Mouse (Mus musculus) olfactory bulb, adult 2 months (tissue): ENCODE data around the gene Sh3pxd2a.

Experiments used
- CTCF ChIP-seq: fragments of 200-500 bp; IDR thresholded peaks from 2 replicates; pipeline ENCODE4 v1.5.1; 2012; ENCODE audit warnings: low read depth, mild to moderate bottlenecking, low read length, moderate library complexity; ENCODE audit not compliant: insufficient read depth
- POLR2A ChIP-seq: fragments of 200-500 bp; IDR thresholded peaks from 2 replicates; pipeline ENCODE4 v1.6.1; 2012; ENCODE audit warnings: mild to moderate bottlenecking, low read depth, low read length, moderate library complexity; ENCODE audit not compliant: insufficient read depth

DNA sequence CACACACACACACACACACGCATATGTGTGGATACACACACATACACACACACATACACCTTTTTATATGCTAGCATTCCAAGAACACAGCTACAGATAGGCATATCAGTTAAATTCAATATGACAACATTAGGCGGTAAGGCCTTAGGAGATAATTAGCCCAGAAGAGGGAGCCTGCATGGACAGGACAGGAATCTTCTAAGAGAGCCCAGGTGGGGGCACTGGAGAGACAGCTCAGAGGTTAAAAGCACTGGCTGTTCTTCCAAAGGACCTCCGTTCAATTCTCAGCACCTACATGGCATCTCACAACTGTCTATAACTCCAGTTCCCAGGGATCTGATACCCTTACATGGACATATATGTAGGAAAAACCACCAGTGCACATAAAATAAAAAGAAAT, 103.3 kb downstream of the Sh3pxd2a start:
- TF ChIP-seq POLR2A (no peak), CTCF (no peak)
